Mouse (Mus musculus) embryonic stem cell, embryonic (primary cell): Measurements from ENCODE around the gene Hist1h3a.

Experiments
- CTCF ChIA-PET, 4 experiments: fragments of 300-600 bp in 2 of 4; fragments of 350-600 bp in 2 of 4; sonication (Branson Sonifier 250); formaldehyde crosslinking; loops; one replicate each; lab custom pipeline; 2022; ENCODE audit warnings: inconsistent platforms in 2 of 4; lab: Charles Lee
- POLR2A ChIA-PET, 4 experiments: fragments of 300-600 bp in 2 of 4; fragments of 350-600 bp in 2 of 4; sonication (Branson Sonifier 250); formaldehyde crosslinking; loops; one replicate each; lab custom pipeline; 2022; ENCODE audit warnings: antibody characterized with exemption in 4 of 4, inconsistent platforms in 1 of 4; lab: Charles Lee

The Hist1h3a gene

GRCm38 (mm10) chr13:23717176-23717575, 45.0 kb downstream of the Hist1h3a start:
- POLR2A ChIA-PET: interaction anchor here (0.5 to 2.9 kb wide), 18 partner anchors 9 to 1967 kb away, joined by 3 to 14 read pairs (median 5); partner anchors contain the start of genes Hist1h2ac (in 2 of the 4), Hist1h2bc (in 2 of the 4), Hist1h3b (in 2 of the 4) and Hist1h4c (in 2 of the 4)
- CTCF ChIA-PET: no interaction called here

GRCm38 (mm10) chr13:23716261-23717042, 45.7 kb downstream of the Hist1h3a start:
- POLR2A ChIA-PET: interaction anchor here (0.5 to 6.4 kb wide), 12 partner anchors 8 to 1967 kb away, joined by 3 to 56 read pairs (median 10); partner anchors contain the start of genes Hist1h1c (in 2 of the 4), Hist1h4c (in 2 of the 4), Hist1h1a (in 1 of the 4) and Hist1h1t (in 1 of the 4)
- CTCF ChIA-PET: no interaction called here
